Mouse (Mus musculus) forebrain, embryonic 15.5 days (tissue): Measurements from ENCODE around the gene Frmd8. TPM values are rescaled to one million over a fixed set of nuclear protein-coding genes. Genes with fewer than 3 reads are reported as not detected.

Experiments
- ATAC-seq: fragments of 200-750 bp; cut with Nextera tagmentation; replicated peaks from 2 replicates; pipeline ENCODE4 v1.8.0; 2017; ENCODE audit warnings: mild to moderate bottlenecking, moderate TSS enrichment, moderate library complexity
- H3K27ac ChIP-seq: fragments of 300-500 bp; sonication (generic); replicated peaks from 2 replicates; pipeline ENCODE4 v1.5.1; 2015; ENCODE audit warnings: mild to moderate bottlenecking, inconsistent platforms
- H3K27me3 ChIP-seq: fragments of 300-500 bp; sonication (generic); 2 replicates; pipeline ENCODE4 v1.6.1; 2015; ENCODE audit warnings: inconsistent platforms
- H3K36me3 ChIP-seq: fragments of 300-500 bp; sonication (generic); 2 replicates; pipeline ENCODE4 v1.6.1; 2015; ENCODE audit warnings: mild to moderate bottlenecking, inconsistent platforms
- H3K4me1 ChIP-seq: fragments of 300-500 bp; sonication (generic); 2 replicates; pipeline ENCODE4 v1.6.1; 2015; ENCODE audit warnings: inconsistent platforms
- H3K4me2 ChIP-seq: fragments of 300-500 bp; sonication (generic); replicated peaks from 2 replicates; pipeline ENCODE4 v1.6.1; 2015; ENCODE audit warnings: mild to moderate bottlenecking, inconsistent platforms
- H3K4me3 ChIP-seq: fragments of 300-500 bp; sonication (generic); 2 replicates; pipeline ENCODE4 v1.5.1; 2015; ENCODE audit warnings: mild to moderate bottlenecking, inconsistent platforms
- H3K9ac ChIP-seq: fragments of 300-500 bp; sonication (generic); replicated peaks from 2 replicates; pipeline ENCODE4 v1.6.1; 2015; ENCODE audit warnings: mild to moderate bottlenecking, inconsistent platforms
- H3K9me3 ChIP-seq: fragments of 300-500 bp; sonication (generic); 2 replicates; pipeline ENCODE4 v1.6.1; 2016; ENCODE audit warnings: inconsistent platforms
- WGBS: fragments of 180-500 bp; shearing (Covaris S2); methylation state at CpG from one replicate; pipeline ENCODE4 v1.1.7; 2015; ENCODE audit warnings: mixed read lengths; 5-methylcytosine and 5-hydroxymethylcytosine counted together
- polyA plus RNA-seq: library from polyadenylated mRNA; unstranded; fragments of >200 nt; fragmentation: Nextera tagmentation; extraction: Ambion mirVana; gene quantifications from 2 replicates; pipeline ENCODE4 v1.2.1, GENCODE M21; 2015

Frmd8 gene
- polyA plus RNA-seq, 1 experiment from 2014 or later: 23.3 TPM

GRCm38 (mm10) chr19:5840086-5840889, 34.8 kb downstream of the Frmd8 start:
- Histone ChIP-seq H3K9me3 (no peaks in the 10 kb centered on the region), H3K4me2 (no peak overlapping the region), H3K4me3 (no peak overlapping the region), H3K9ac (no peak overlapping the region), H3K27me3 (no peaks in the 10 kb centered on the region), H3K36me3 (no peaks in the 10 kb centered on the region), H3K27ac (no peak overlapping the region), H3K4me1 (peaks cover 32% of the 10 kb centered on the region)
- WGBS: 80% methylated on average over 18 of the region's 18 CpGs
- ATAC-seq: no peak

- no peak overlapping the region for H3K4me2 ChIP-seq
- no peak overlapping the region for H3K4me3 ChIP-seq
- WGBS: 74% methylated on average over 14 of the region's 14 CpGs
- H3K36me3 ChIP-seq: no peaks in the 10 kb centered on the region
- no peak for ATAC-seq
- peaks cover 26% of the 10 kb centered on the region for H3K4me1 ChIP-seq
- H3K27ac ChIP-seq: no peak overlapping the region
- H3K9me3 ChIP-seq: no peaks in the 10 kb centered on the region
- no peaks in the 10 kb centered on the region for H3K27me3 ChIP-seq
- H3K9ac ChIP-seq: no peak overlapping the region
Observed at GRCm38 (mm10) chr19:5839317-5840085, 35.6 kb downstream of the Frmd8 start.

- H3K27ac ChIP-seq: no peak overlapping the region
- peaks cover 20% of the 10 kb centered on the region for H3K4me1 ChIP-seq
- ATAC-seq: no peak
- H3K4me3 ChIP-seq: no peak overlapping the region
- no peak overlapping the region for H3K4me2 ChIP-seq
- 92% methylated on average over 4 of the region's 4 CpGs for WGBS
- no peaks in the 10 kb centered on the region for H3K36me3 ChIP-seq
- H3K9me3 ChIP-seq: no peaks in the 10 kb centered on the region
- H3K9ac ChIP-seq: no peak overlapping the region
- no peaks in the 10 kb centered on the region for H3K27me3 ChIP-seq
Observed at GRCm38 (mm10) chr19:5838892-5839165, 36.2 kb downstream of the Frmd8 start.

- no peak for ATAC-seq
- no peak overlapping the region for H3K4me3 ChIP-seq
- H3K9me3 ChIP-seq: no peaks in the 10 kb centered on the region
- WGBS: 77% methylated on average over 12 of the region's 12 CpGs
- H3K4me2 ChIP-seq: no peak overlapping the region
- no peaks in the 10 kb centered on the region for H3K27me3 ChIP-seq
- H3K4me1 ChIP-seq: peaks cover 15% of the 10 kb centered on the region
- no peak overlapping the region for H3K27ac ChIP-seq
- H3K9ac ChIP-seq: no peak overlapping the region
- H3K36me3 ChIP-seq: no peaks in the 10 kb centered on the region
Observed at GRCm38 (mm10) chr19:5838136-5838891, 36.8 kb downstream of the Frmd8 start.

GRCm38 (mm10) chr19:5837606-5838005, 37.5 kb downstream of the Frmd8 start:
- Histone ChIP-seq H3K36me3 (no peaks in the 10 kb centered on the region), H3K4me1 (peaks cover 8% of the 10 kb centered on the region), H3K9me3 (no peaks in the 10 kb centered on the region), H3K9ac (no peak overlapping the region), H3K27me3 (no peaks in the 10 kb centered on the region), H3K4me3 (no peak overlapping the region), H3K4me2 (no peak overlapping the region), H3K27ac (no peak overlapping the region)
- ATAC-seq: no peak
- 91% methylated on average over 8 of the region's 8 CpGs for WGBS

- no peak overlapping the region for H3K9ac ChIP-seq
- H3K9me3 ChIP-seq: no peaks in the 10 kb centered on the region
- no peak overlapping the region for H3K4me2 ChIP-seq
- no peak overlapping the region for H3K27ac ChIP-seq
- peaks cover 4% of the 10 kb centered on the region; the same call in 1 of the 2 replicates for H3K4me1 ChIP-seq
- 70% methylated on average over 10 of the region's 10 CpGs for WGBS
- H3K4me3 ChIP-seq: no peak overlapping the region
- no peaks in the 10 kb centered on the region for H3K36me3 ChIP-seq
- H3K27me3 ChIP-seq: no peaks in the 10 kb centered on the region
- ATAC-seq: no peak
Observed at GRCm38 (mm10) chr19:5836941-5837572, 38.0 kb downstream of the Frmd8 start.

- H3K27ac ChIP-seq: no peak overlapping the region
- no peak overlapping the region for H3K4me2 ChIP-seq
- 76% methylated on average over 8 of the region's 8 CpGs for WGBS
- no peaks in the 10 kb centered on the region for H3K27me3 ChIP-seq
- no peak overlapping the region for H3K4me3 ChIP-seq
- H3K9ac ChIP-seq: no peak overlapping the region
- ATAC-seq: no peak
- no peaks in the 10 kb centered on the region for H3K4me1 ChIP-seq
- H3K9me3 ChIP-seq: no peaks in the 10 kb centered on the region
- H3K36me3 ChIP-seq: no peaks in the 10 kb centered on the region
Observed at GRCm38 (mm10) chr19:5835922-5836430, 39.1 kb downstream of the Frmd8 start.

- Histone ChIP-seq H3K27ac (no peak overlapping the region), H3K27me3 (no peaks in the 10 kb centered on the region), H3K4me2 (no peak overlapping the region), H3K4me1 (no peaks in the 10 kb centered on the region), H3K36me3 (no peaks in the 10 kb centered on the region), H3K9ac (no peak overlapping the region), H3K4me3 (no peak overlapping the region), H3K9me3 (no peaks in the 10 kb centered on the region)
- 90% methylated on average over 10 of the region's 10 CpGs for WGBS
- ATAC-seq: no peak
Observed at GRCm38 (mm10) chr19:5835054-5835921, 39.8 kb downstream of the Frmd8 start.

- no peaks in the 10 kb centered on the region for H3K4me1 ChIP-seq
- no peak overlapping the region for H3K4me2 ChIP-seq
- no peaks in the 10 kb centered on the region for H3K9me3 ChIP-seq
- no peaks in the 10 kb centered on the region for H3K27me3 ChIP-seq
- no peaks in the 10 kb centered on the region for H3K36me3 ChIP-seq
- 93% methylated on average over 12 of the region's 12 CpGs for WGBS
- no peak overlapping the region for H3K4me3 ChIP-seq
- H3K9ac ChIP-seq: no peak overlapping the region
- no peak for ATAC-seq
- no peak overlapping the region for H3K27ac ChIP-seq
Observed at GRCm38 (mm10) chr19:5834260-5834925, 40.7 kb downstream of the Frmd8 start.

GRCm38 (mm10) chr19:5833287-5834100, 41.6 kb downstream of the Frmd8 start:
- ATAC-seq: no peak
- Histone ChIP-seq H3K4me2 (no peak overlapping the region), H3K9ac (no peak overlapping the region), H3K27ac (no peak overlapping the region), H3K4me3 (no peak overlapping the region), H3K36me3 (no peaks in the 10 kb centered on the region), H3K4me1 (no peaks in the 10 kb centered on the region), H3K9me3 (no peaks in the 10 kb centered on the region), H3K27me3 (no peaks in the 10 kb centered on the region)
- WGBS: 94% methylated on average over 10 of the region's 10 CpGs
